8 mouse cellular contexts compared by ENCODE assay signal in the genomic region with DNA sequence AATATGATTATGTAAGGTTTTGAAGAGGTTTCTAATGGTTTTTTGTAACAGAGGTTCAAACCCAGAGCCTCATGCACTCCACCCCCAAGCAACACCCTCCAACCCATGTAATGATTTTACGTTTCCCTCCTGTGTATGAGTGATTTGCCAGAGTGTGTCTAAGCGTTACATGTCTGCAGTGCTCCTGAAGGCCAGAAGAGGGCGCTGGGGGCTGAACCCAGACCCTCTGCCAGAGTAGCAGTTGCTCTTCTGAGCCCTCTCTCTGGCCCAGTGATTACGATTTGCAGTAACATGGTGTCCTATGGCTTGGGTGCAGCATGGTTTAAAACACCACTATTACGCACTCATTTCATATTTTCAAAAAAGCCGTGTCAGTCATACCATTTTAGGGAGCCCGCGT. TPM values are rescaled to one million over a fixed set of nuclear protein-coding genes. Genes with fewer than 3 reads are reported as not detected.
DNase-seq lines count a peak whose midpoint lies in the region; ATAC-seq and TF ChIP-seq lines count a peak whose summit lies in the region.

No protein-coding gene starts in this region.

- peaks cover 14% of the 10 kb centered on the region for H3K36me3 ChIP-seq in intestine, postnatal 0 days (ENCODE audit: control insufficient read depth, insufficient read depth)
- 0 out of 2 replicates have a peak, but pooled peaks cover 3% of the 10 kb centered on the region for H3K36me3 ChIP-seq in intestine, embryonic 15.5 days
- H3K36me3 ChIP-seq in embryonic facial prominence, embryonic 11.5 days (replicated peaks; ENCODE audit: control insufficient read depth, insufficient read depth, low read depth, low read length): no peaks in the 10 kb centered on the region

- peak; percentile 64 for TF ChIP-seq CTCF in intestine, postnatal 0 days (IDR thresholded peaks at IDR 0.05; ENCODE audit: low read depth)

- peak; percentile 13 for DNase-seq in thymus, postnatal 0 days (ENCODE audit: low spot score)
- DNase-seq in thymus, adult 18-20 months: no peak
- peak; percentile 30 for DNase-seq in embryonic facial prominence, embryonic 11.5 days (ENCODE audit: low spot score)
- DNase-seq in gastrocnemius, postnatal 4 days (ENCODE audit: low spot score in 2 of 2): no peak
- DNase-seq in heart, postnatal 36 days: no peak
- DNase-seq in frontal cortex, adult 2 months (ENCODE audit: extremely low spot score in 1 of 2, low spot score in 1 of 2): no peak

- H3K27ac ChIP-seq in intestine, postnatal 0 days (ENCODE audit: low read depth, low read length): no peak overlapping the region
- H3K27ac ChIP-seq in intestine, embryonic 15.5 days: no peak overlapping the region
- no peak overlapping the region for H3K27ac ChIP-seq in embryonic facial prominence, embryonic 11.5 days (replicated peaks; ENCODE audit: low read depth, low read length)

- no peak overlapping the region for H3K4me3 ChIP-seq in intestine, postnatal 0 days (ENCODE audit: low read depth, low read length)
- no peak overlapping the region for H3K4me3 ChIP-seq in intestine, embryonic 15.5 days (replicated peaks)
- no peak overlapping the region for H3K4me3 ChIP-seq in embryonic facial prominence, embryonic 11.5 days (ENCODE audit: low read depth, low read length)

- intact Hi-C loops in heart, postnatal 36 days (cut with DNase I): loop anchor here (5.0 kb wide), 1 partner anchor 239 kb away; a partner anchor contains a TSS

- H3K4me1 ChIP-seq in intestine, postnatal 0 days (replicated peaks; ENCODE audit: control insufficient read depth, insufficient read depth, low read length): no peaks in the 10 kb centered on the region
- no peaks in the 10 kb centered on the region for H3K4me1 ChIP-seq in intestine, embryonic 15.5 days (replicated peaks)
- no peaks in the 10 kb centered on the region for H3K4me1 ChIP-seq in embryonic facial prominence, embryonic 11.5 days (ENCODE audit: control insufficient read depth, insufficient read depth, low read length)

- no peak overlapping the region for H3K9ac ChIP-seq in intestine, postnatal 0 days (ENCODE audit: low read depth, low read length)
- H3K9ac ChIP-seq in intestine, embryonic 15.5 days: no peak overlapping the region
- no peak overlapping the region for H3K9ac ChIP-seq in embryonic facial prominence, embryonic 11.5 days (replicated peaks; ENCODE audit: low read length)

- WGBS in intestine, postnatal 0 days: 73% methylated on average over 8 of the region's 8 CpGs
- WGBS in intestine, embryonic 15.5 days: 68% methylated on average over 8 of the region's 8 CpGs
- WGBS in embryonic facial prominence, embryonic 11.5 days: 61% methylated on average over 8 of the region's 8 CpGs

- no peak for ATAC-seq in intestine, postnatal 0 days
- no peak for ATAC-seq in intestine, embryonic 15.5 days
- ATAC-seq in embryonic facial prominence, embryonic 11.5 days (replicated peaks; ENCODE audit: insufficient number of reproducible peaks, low FRiP score, low TSS enrichment, low read depth): no peak

- no peaks in the 10 kb centered on the region for H3K9me3 ChIP-seq in intestine, postnatal 0 days (ENCODE audit: control insufficient read depth)
- H3K9me3 ChIP-seq in intestine, embryonic 15.5 days: no peaks in the 10 kb centered on the region
- H3K9me3 ChIP-seq in embryonic facial prominence, embryonic 11.5 days (replicated peaks; ENCODE audit: control insufficient read depth, low read length): no peaks in the 10 kb centered on the region

- no peaks in the 10 kb centered on the region for H3K27me3 ChIP-seq in intestine, postnatal 0 days (replicated peaks; ENCODE audit: control insufficient read depth, insufficient read depth, low read length)
- no peaks in the 10 kb centered on the region for H3K27me3 ChIP-seq in intestine, embryonic 15.5 days (replicated peaks)
- H3K27me3 ChIP-seq in embryonic facial prominence, embryonic 11.5 days (ENCODE audit: control insufficient read depth, insufficient read depth, low read length): no peaks in the 10 kb centered on the region

- no peak overlapping the region for H3K4me2 ChIP-seq in intestine, postnatal 0 days (replicated peaks; ENCODE audit: low read depth)
- H3K4me2 ChIP-seq in intestine, embryonic 15.5 days (replicated peaks): no peak overlapping the region
- H3K4me2 ChIP-seq in embryonic facial prominence, embryonic 11.5 days (ENCODE audit: low read depth, low read length): no peak overlapping the region

RNA-seq across cellular contexts. Expression of a gene that starts 23.2 kb away (rescaled TPM):
- polyA plus RNA-seq in intestine, postnatal 0 days (2015; fragmentation: Nextera tagmentation; extraction: Ambion mirVana): 111 and 114 TPM in 2 replicates
- polyA plus RNA-seq in intestine, embryonic 15.5 days (2015; fragmentation: Nextera tagmentation; extraction: Ambion mirVana): 250 and 257 TPM in 2 replicates
- 232 and 240 TPM in 2 replicates for polyA plus RNA-seq in thymus, postnatal 0 days (2015; fragmentation: Nextera tagmentation; extraction: Ambion mirVana)
- 349 and 363 TPM in 2 replicates for polyA plus RNA-seq in embryonic facial prominence, embryonic 11.5 days (2014; fragmentation: Nextera tagmentation; extraction: Ambion mirVana)
- 10 to 100 TPM; 83.7 to 93.6 TPM for total RNA-seq in gastrocnemius, postnatal 4 days (2021)
- 10 to 100 TPM; 58.4 to 61.6 TPM for total RNA-seq in heart, postnatal 36 days (2021)
- 269 and 276 TPM in 2 replicates for polyA plus RNA-seq in frontal cortex, adult 2 months (2012; rRNA removed)

RNA-seq across cellular contexts. Expression of a gene that starts 35.3 kb away (rescaled TPM):
- polyA plus RNA-seq in intestine, postnatal 0 days (2015; fragmentation: Nextera tagmentation; extraction: Ambion mirVana): 96.4 and 106 TPM in 2 replicates
- polyA plus RNA-seq in intestine, embryonic 15.5 days (2015; fragmentation: Nextera tagmentation; extraction: Ambion mirVana): 122 and 137 TPM in 2 replicates
- 23.2 and 31.3 TPM in 2 replicates for polyA plus RNA-seq in thymus, postnatal 0 days (2015; fragmentation: Nextera tagmentation; extraction: Ambion mirVana)
- 74.6 and 77.2 TPM in 2 replicates for polyA plus RNA-seq in embryonic facial prominence, embryonic 11.5 days (2014; fragmentation: Nextera tagmentation; extraction: Ambion mirVana)
- 100 to 1,000 TPM; 117 to 133 TPM for total RNA-seq in gastrocnemius, postnatal 4 days (2021)
- total RNA-seq in heart, postnatal 36 days (2021): 100 to 1,000 TPM; 511 to 548 TPM
- 50.0 and 55.9 TPM in 2 replicates for polyA plus RNA-seq in frontal cortex, adult 2 months (2012; rRNA removed)

RNA-seq across cellular contexts. Expression of a gene that starts 39.4 kb away (rescaled TPM):
- polyA plus RNA-seq in intestine, postnatal 0 days (2015; fragmentation: Nextera tagmentation; extraction: Ambion mirVana): 11.3 and 12.7 TPM in 2 replicates
- polyA plus RNA-seq in intestine, embryonic 15.5 days (2015; fragmentation: Nextera tagmentation; extraction: Ambion mirVana): 10.1 and 11.1 TPM in 2 replicates
- 5.6 and 8.1 TPM in 2 replicates for polyA plus RNA-seq in thymus, postnatal 0 days (2015; fragmentation: Nextera tagmentation; extraction: Ambion mirVana)
- polyA plus RNA-seq in embryonic facial prominence, embryonic 11.5 days (2014; fragmentation: Nextera tagmentation; extraction: Ambion mirVana): 5.3 and 7.7 TPM in 2 replicates
- total RNA-seq in gastrocnemius, postnatal 4 days (2021): 10 to 100 TPM; 15.9 to 17.0 TPM
- total RNA-seq in heart, postnatal 36 days (2021): 10 to 100 TPM; 13.5 to 15.5 TPM
- polyA plus RNA-seq in frontal cortex, adult 2 months (2012; rRNA removed): 44.7 and 47.6 TPM in 2 replicates

RNA-seq across cellular contexts. Expression of a gene that starts 40.3 kb away (rescaled TPM):
- not detected in 2 replicates for polyA plus RNA-seq in intestine, postnatal 0 days (2015; fragmentation: Nextera tagmentation; extraction: Ambion mirVana)
- polyA plus RNA-seq in intestine, embryonic 15.5 days (2015; fragmentation: Nextera tagmentation; extraction: Ambion mirVana): 0.06 TPM in 1 of 2 replicates, not detected in the other
- not detected in 2 replicates for polyA plus RNA-seq in thymus, postnatal 0 days (2015; fragmentation: Nextera tagmentation; extraction: Ambion mirVana)
- 0.38 TPM in 1 of 2 replicates, not detected in the other for polyA plus RNA-seq in embryonic facial prominence, embryonic 11.5 days (2014; fragmentation: Nextera tagmentation; extraction: Ambion mirVana)
- under 1 TPM in 1 of 2 experiments, not detected in 1; 0.10 TPM for total RNA-seq in gastrocnemius, postnatal 4 days (2021)
- under 1 TPM in 1 of 2 experiments, not detected in 1; 0.08 TPM for total RNA-seq in heart, postnatal 36 days (2021)
- polyA plus RNA-seq in frontal cortex, adult 2 months (2012; rRNA removed): 0.90 and 1.0 TPM in 2 replicates

RNA-seq across cellular contexts. Expression of a gene that starts 51.8 kb away (rescaled TPM):
- 0.73 and 0.80 TPM in 2 replicates for polyA plus RNA-seq in intestine, postnatal 0 days (2015; fragmentation: Nextera tagmentation; extraction: Ambion mirVana)
- 1.4 and 2.1 TPM in 2 replicates for polyA plus RNA-seq in intestine, embryonic 15.5 days (2015; fragmentation: Nextera tagmentation; extraction: Ambion mirVana)
- 1.7 and 1.9 TPM in 2 replicates for polyA plus RNA-seq in thymus, postnatal 0 days (2015; fragmentation: Nextera tagmentation; extraction: Ambion mirVana)
- polyA plus RNA-seq in embryonic facial prominence, embryonic 11.5 days (2014; fragmentation: Nextera tagmentation; extraction: Ambion mirVana): 1.1 TPM in 2 replicates
- total RNA-seq in gastrocnemius, postnatal 4 days (2021): 1 to 10 TPM; 1.9 TPM
- total RNA-seq in heart, postnatal 36 days (2021): 1 to 10 TPM; 1.1 to 1.4 TPM
- polyA plus RNA-seq in frontal cortex, adult 2 months (2012; rRNA removed): 18.3 and 22.9 TPM in 2 replicates

Comparison
In these comparisons a context has a peak if more than half of its experiments do, and no peak if none do; other contexts are left out.
1. DNase-seq: peak in thymus, postnatal 0 days (single experiment) and embryonic facial prominence, embryonic 11.5 days (single experiment); none in thymus, adult 18-20 months (0 of 2), gastrocnemius, postnatal 4 days (0 of 2), heart, postnatal 36 days (0 of 2) and frontal cortex, adult 2 months (0 of 2).